Mouse (Mus musculus) CD4-positive naive resting alpha-beta T cell, adult 76 days (primary cell): ENCODE data around the gene Trim29. TPM values are rescaled to one million over a fixed set of nuclear protein-coding genes. Genes with fewer than 3 reads are reported as not detected.

Source experiments
- total RNA-seq: library from RNA; stranded (reverse); gene quantifications from one replicate; pipeline ENCODE4 v1.2.4, GENCODE M21; 2023

The Trim29 gene
- total RNA-seq: not detected

GRCm38 (mm10) chr9:43310538-43310937 is at the start of gene Trim29:
Gene Trim29 (plus strand): TSS chr9:43310848.

Other genes starting within 250 kb of the Trim29 start
- gene Arhgef12, start 203.6 kb upstream of the Trim29 start, total RNA-seq: 9.6 TPM
- gene Tmem136, start 194.3 kb upstream of the Trim29 start, total RNA-seq: 1.1 TPM
- gene Pou2f3, start 100.5 kb upstream of the Trim29 start, total RNA-seq: not detected
- gene Oaf, start 70.9 kb upstream of the Trim29 start, total RNA-seq: not detected